Mouse (Mus musculus): ENCODE results near the gene Drg1.
"Not testable (repeated sequence)": the region's sequence is repeated elsewhere in the genome, so short reads cannot be mapped to it uniquely, and the experiment has no call there.

Gene Drg1

GRCm38 (mm10) chr11:3227113-3227512 is 39.1 kb downstream of the Drg1 start:
- DNase-seq (ENCODE audit: extremely low read depth, low read depth, low spot score): no peak

GRCm38 (mm10) chr11:3223105-3223504 is 43.1 kb downstream of the Drg1 start:
- no peak for DNase-seq (ENCODE audit: extremely low read depth, low read depth, low spot score)

GRCm38 (mm10) chr11:3212526-3212925 is 53.7 kb downstream of the Drg1 start:
- DNase-seq (ENCODE audit: extremely low read depth, low read depth, low spot score): no peak

GRCm38 (mm10) chr11:3206783-3207182 is 59.4 kb downstream of the Drg1 start:
- no peak for DNase-seq (ENCODE audit: extremely low read depth, low read depth, low spot score)

DNA sequence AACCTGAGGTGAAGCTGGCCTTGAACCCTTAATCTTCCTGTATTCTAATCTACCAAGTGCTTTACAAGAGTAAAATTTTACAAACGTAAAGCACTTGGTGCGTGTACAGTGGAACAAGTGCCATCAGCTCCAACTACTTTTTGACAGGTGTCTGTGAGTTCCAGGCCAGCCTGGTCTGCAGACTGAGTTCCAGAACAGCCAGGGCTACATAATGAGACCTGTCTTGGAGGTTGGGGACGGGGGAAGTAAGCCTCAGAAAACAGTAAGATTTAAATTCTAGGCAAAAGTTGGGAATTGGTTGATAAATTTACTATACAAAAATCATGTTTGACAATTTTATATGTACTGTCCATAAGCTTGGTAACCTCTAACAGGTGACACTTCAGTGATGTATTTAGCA is 61.0 kb downstream of the Drg1 start:
- no peak for DNase-seq (ENCODE audit: extremely low read depth, low read depth, low spot score)

DNA sequence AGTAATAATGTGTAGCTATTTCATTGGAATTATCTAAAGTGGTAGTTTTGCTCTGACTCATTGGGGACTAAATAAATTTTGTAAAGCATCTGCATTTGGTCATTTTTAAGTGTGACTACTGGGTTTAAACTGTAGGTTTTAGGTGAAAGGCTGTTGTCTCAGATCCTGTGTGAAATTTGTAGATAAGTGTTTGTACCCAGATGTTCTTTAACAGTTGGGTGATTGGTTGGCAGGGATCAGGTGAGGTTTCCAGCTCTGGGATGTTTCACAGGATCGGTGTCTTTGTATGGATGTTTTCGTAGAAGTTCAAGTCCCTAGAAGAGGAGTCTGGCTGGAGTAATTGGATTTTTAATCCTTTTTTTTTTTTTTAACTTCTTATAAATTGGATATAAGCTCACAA is 62.4 kb downstream of the Drg1 start:
- no peak for DNase-seq (ENCODE audit: extremely low read depth, low read depth, low spot score)

DNA sequence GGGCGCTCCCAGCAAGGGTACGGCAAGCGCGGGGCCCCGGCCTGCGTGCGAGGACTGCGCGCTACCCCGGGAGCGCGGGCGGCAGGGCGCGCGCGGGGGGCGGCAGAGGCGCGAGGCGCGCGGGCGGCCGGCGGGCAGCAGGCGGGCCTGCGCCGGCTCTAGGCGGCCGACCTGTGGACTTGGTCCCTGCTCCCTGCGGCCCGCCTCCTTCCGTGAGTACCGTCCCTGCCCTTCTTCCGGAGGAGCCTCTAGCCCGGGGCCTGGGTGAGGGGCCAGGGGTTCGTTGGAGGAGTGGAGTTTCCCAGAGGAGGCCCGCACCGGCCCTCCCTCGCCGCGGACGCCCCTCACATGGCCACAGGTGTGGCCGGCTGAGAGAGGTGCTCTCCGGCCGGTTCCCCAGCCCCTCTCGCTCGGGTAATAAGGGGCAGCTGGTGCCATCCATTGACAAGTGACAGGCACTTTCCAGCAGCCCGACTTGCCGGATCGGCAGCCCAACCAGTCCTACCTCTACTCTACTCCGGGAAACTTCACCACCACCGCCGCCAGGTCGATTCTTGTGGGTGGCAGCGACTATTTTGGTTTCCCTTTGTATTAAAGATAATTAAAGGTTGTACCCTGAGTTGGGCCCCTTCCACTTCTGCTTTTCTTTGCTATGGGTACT is 63.3 kb downstream of the Drg1 start:
- no peak for DNase-seq (ENCODE audit: extremely low read depth, low read depth, low spot score)

GRCm38 (mm10) chr11:3202231-3202701 is 63.9 kb downstream of the Drg1 start, which contains the start of gene Eif4enif1:
TSS of gene Eif4enif1 (plus strand) at chr11:3202392.
- DNase-seq (ENCODE audit: extremely low read depth, low read depth, low spot score): no peak

GRCm38 (mm10) chr11:3201326-3202230 is 64.6 kb downstream of the Drg1 start:
- no peak for DNase-seq (ENCODE audit: extremely low read depth, low read depth, low spot score)

DNA sequence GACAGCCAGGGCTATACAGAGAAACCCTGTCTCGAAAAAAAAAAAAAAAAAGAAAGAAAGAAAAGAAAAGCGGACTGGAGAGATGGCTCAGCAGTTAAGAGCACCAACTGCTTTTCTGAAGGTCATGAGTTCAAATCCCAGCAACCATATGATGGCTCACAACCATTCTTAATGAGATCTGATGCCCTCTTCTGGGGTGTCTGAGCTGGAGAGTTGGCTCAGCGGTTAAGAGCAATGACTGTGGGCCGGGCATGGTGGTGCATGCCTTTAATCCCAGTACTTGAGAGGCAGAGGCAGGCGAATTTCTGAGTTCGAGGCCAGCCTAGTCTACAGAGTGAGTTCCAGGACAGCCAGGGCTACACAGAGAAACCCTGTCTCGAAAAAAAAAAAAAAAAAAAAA is 65.6 kb downstream of the Drg1 start:
- DNase-seq (ENCODE audit: extremely low read depth, low read depth, low spot score): not testable (repeated sequence)

DNA sequence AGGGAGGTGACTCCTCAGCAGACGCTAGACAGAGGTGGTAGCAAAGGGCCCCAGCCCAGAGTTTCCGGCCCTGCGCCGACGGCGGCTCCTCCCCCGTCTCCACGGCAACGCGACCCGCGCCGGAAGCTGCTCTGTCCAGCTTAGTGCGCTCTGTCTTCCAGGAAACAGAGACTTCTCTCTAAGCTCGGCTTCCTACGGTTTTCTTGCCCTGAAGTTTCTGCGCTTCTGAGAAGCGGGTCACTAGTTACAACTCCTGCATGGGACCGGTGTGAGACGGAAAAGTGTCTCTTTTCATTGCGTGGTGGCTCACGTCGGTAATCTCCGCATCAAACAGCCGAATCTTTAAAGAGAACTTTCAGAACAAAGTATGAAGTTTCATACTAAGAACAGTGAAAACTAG is 72.9 kb downstream of the Drg1 start, which contains the start of gene Sfi1:
Sfi1 (minus strand) TSS at position 101 of the 400 bp plus-strand sequence.
- no peak for DNase-seq (ENCODE audit: extremely low read depth, low read depth, low spot score)

DNA sequence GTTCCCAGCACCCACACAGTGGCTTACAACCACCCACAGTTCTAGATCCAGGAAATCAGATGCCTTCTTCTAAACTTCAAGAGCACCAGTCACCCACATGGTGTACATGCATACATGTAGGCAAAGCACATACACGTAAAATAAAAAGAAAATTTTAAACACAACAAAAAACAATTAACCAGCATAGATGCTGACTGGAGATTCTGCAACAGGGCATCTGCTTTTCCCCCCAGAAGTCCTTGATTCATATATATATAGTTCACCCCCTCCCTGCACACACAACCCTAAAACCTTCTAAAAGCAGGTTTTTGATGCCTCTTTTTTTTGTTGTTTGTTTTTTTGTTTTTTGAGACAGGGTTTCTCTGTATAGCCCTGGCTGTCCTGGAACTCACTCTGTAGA is 83.5 kb downstream of the Drg1 start:
- DNase-seq (ENCODE audit: extremely low read depth, low read depth, low spot score): not testable (repeated sequence)

- DNase-seq (ENCODE audit: extremely low read depth, low read depth, low spot score): not testable (repeated sequence)
Observed at GRCm38 (mm10) chr11:3181971-3182370, 84.2 kb downstream of the Drg1 start.

- not testable (repeated sequence) for DNase-seq (ENCODE audit: extremely low read depth, low read depth, low spot score)
Observed at GRCm38 (mm10) chr11:3181250-3181649, 85.0 kb downstream of the Drg1 start.

- not testable (repeated sequence) for DNase-seq (ENCODE audit: extremely low read depth, low read depth, low spot score)
Observed at GRCm38 (mm10) chr11:3180510-3181160, 85.6 kb downstream of the Drg1 start.

DNA sequence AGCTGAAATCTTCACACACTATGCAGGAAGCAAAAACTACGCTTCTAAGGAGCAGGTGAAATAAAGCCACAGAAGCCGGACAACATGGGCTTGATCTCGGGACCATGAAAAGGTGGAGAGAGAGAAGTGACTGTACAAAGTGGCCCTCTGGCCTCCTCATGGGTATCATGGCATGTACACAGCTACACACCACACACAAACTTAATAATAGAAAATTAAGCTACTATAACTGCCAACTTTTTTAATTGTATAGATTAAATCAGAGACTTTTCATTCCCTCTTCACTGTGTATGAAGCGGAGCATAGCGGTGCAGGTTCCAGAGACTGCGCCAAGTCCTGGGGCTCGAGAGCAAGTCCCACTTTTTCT is 86.5 kb downstream of the Drg1 start:
- not testable (repeated sequence) for DNase-seq (ENCODE audit: extremely low read depth, low read depth, low spot score)

- not testable (repeated sequence) for DNase-seq (ENCODE audit: extremely low read depth, low read depth, low spot score)
Observed at GRCm38 (mm10) chr11:3178968-3179725, 87.1 kb downstream of the Drg1 start.

- DNase-seq (ENCODE audit: extremely low read depth, low read depth, low spot score): not testable (repeated sequence)
Observed at GRCm38 (mm10) chr11:3173425-3174318, 92.5 kb downstream of the Drg1 start.

GRCm38 (mm10) chr11:3172526-3172925 is 93.7 kb downstream of the Drg1 start:
- not testable (repeated sequence) for DNase-seq (ENCODE audit: extremely low read depth, low read depth, low spot score)

GRCm38 (mm10) chr11:3171931-3172330 is 94.3 kb downstream of the Drg1 start:
- not testable (repeated sequence) for DNase-seq (ENCODE audit: extremely low read depth, low read depth, low spot score)
